Mouse (Mus musculus) hindbrain, embryonic 11.5 days (tissue): ENCODE results near the gene Capzb. TPM values are rescaled to one million over a fixed set of nuclear protein-coding genes. Genes with fewer than 3 reads are reported as not detected.

Experiments used
- ATAC-seq: fragments of 200-750 bp; cut with Nextera tagmentation; 2 replicates; pipeline ENCODE4 v1.8.0; 2017; ENCODE audit warnings: mild to moderate bottlenecking, moderate TSS enrichment, moderate library complexity; ENCODE audit not compliant: low FRiP score
- DNase-seq: peaks from one replicate; pipeline ENCODE4 v3.0.0-alpha.2; 2015; ENCODE audit warnings: low spot score
- H3K27ac ChIP-seq: fragments of 300-500 bp; sonication (generic); 2 replicates; pipeline ENCODE4 v1.5.1; 2014; ENCODE audit warnings: mild to moderate bottlenecking, low read depth, low read length
- H3K27me3 ChIP-seq: fragments of 300-500 bp; sonication (generic); 2 replicates; pipeline ENCODE4 v1.6.1; 2014; ENCODE audit warnings: mild to moderate bottlenecking, low read length, moderate library complexity, mixed read lengths; ENCODE audit not compliant: control insufficient read depth, insufficient read depth
- H3K36me3 ChIP-seq: fragments of 300-500 bp; sonication (generic); 2 replicates; pipeline ENCODE4 v1.6.1; 2014; ENCODE audit warnings: mild to moderate bottlenecking, low read length, moderate library complexity, mixed read lengths; ENCODE audit not compliant: control insufficient read depth, insufficient read depth
- H3K4me1 ChIP-seq: fragments of 300-500 bp; sonication (generic); replicated peaks from 2 replicates; pipeline ENCODE4 v1.6.1; 2014; ENCODE audit warnings: low read length, mixed read lengths; ENCODE audit not compliant: control insufficient read depth, insufficient read depth
- H3K4me2 ChIP-seq: fragments of 300-500 bp; sonication (generic); replicated peaks from 2 replicates; pipeline ENCODE4 v1.6.1; 2014; ENCODE audit warnings: mild to moderate bottlenecking, low read depth, low read length
- H3K4me3 ChIP-seq: fragments of 300-500 bp; sonication (generic); 2 replicates; pipeline ENCODE4 v1.5.1; 2014; ENCODE audit warnings: low read depth, low read length
- H3K9ac ChIP-seq: fragments of 300-500 bp; sonication (generic); 2 replicates; pipeline ENCODE4 v1.6.1; 2014; ENCODE audit warnings: low read depth, low read length
- H3K9me3 ChIP-seq: fragments of 300-500 bp; sonication (generic); 2 replicates; pipeline ENCODE4 v1.6.1; 2016; ENCODE audit warnings: low read length; ENCODE audit not compliant: control insufficient read depth
- WGBS: fragments of 180-500 bp; shearing (Covaris S2); extraction: QIAGEN DNeasy Blood & Tissue Kit; methylation state at CpG from one replicate; pipeline ENCODE4 v1.1.7; 2014; 5-methylcytosine and 5-hydroxymethylcytosine counted together
- polyA plus RNA-seq: library from polyadenylated mRNA; unstranded; fragments of >200 nt; fragmentation: Nextera tagmentation; extraction: Ambion mirVana; gene quantifications from 2 replicates; pipeline ENCODE4 v1.2.1, GENCODE M21; 2014

Gene Capzb
- polyA plus RNA-seq, 1 experiment from 2014 or later: 239 TPM

- 81% methylated on average over 2 of the region's 2 CpGs for WGBS
- no peak overlapping the region for H3K9ac ChIP-seq
- H3K4me3 ChIP-seq: no peak overlapping the region
These were observed 31.6 kb upstream of the Capzb start for GRCm38 (mm10) chr4:139161076-139161475.

GRCm38 (mm10) chr4:139164082-139164481, 28.6 kb upstream of the Capzb start:
- Histone ChIP-seq H3K4me1 (no peaks in the 10 kb centered on the region), H3K4me2 (no peak overlapping the region), H3K9me3 (no peaks in the 10 kb centered on the region), H3K9ac (no peak overlapping the region), H3K4me3 (no peak overlapping the region), H3K27ac (no peak overlapping the region), H3K27me3 (no peaks in the 10 kb centered on the region), H3K36me3 (no peaks in the 10 kb centered on the region)
- DNase-seq: no peak
- ATAC-seq: no peak
- 90% methylated on average over 6 of the region's 6 CpGs for WGBS

More at GRCm38 (mm10) chr4:139161076-139161475, 31.6 kb upstream of the Capzb start:
- DNase-seq: no peak
- Histone ChIP-seq H3K4me2 (no peak overlapping the region), H3K4me1 (no peaks in the 10 kb centered on the region), H3K27ac (no peak overlapping the region), H3K9me3 (no peaks in the 10 kb centered on the region), H3K36me3 (no peaks in the 10 kb centered on the region), H3K27me3 (no peaks in the 10 kb centered on the region)
- ATAC-seq: no peak

GRCm38 (mm10) chr4:139165259-139165658, 27.4 kb upstream of the Capzb start:
- ATAC-seq (no peak), DNase-seq (no peak)
- Histone ChIP-seq H3K36me3 (no peaks in the 10 kb centered on the region), H3K9me3 (no peaks in the 10 kb centered on the region), H3K9ac (no peak overlapping the region), H3K4me3 (no peak overlapping the region), H3K27ac (no peak overlapping the region), H3K27me3 (no peaks in the 10 kb centered on the region), H3K4me1 (no peaks in the 10 kb centered on the region), H3K4me2 (no peak overlapping the region)
- 85% methylated on average over 8 of the region's 8 CpGs for WGBS

GRCm38 (mm10) chr4:139166244-139166643, 26.5 kb upstream of the Capzb start:
- Histone ChIP-seq H3K27ac (no peak overlapping the region), H3K4me1 (no peaks in the 10 kb centered on the region), H3K36me3 (no peaks in the 10 kb centered on the region), H3K4me3 (no peak overlapping the region), H3K9ac (no peak overlapping the region), H3K9me3 (no peaks in the 10 kb centered on the region), H3K27me3 (no peaks in the 10 kb centered on the region), H3K4me2 (no peak overlapping the region)
- 84% methylated on average over 8 of the region's 8 CpGs for WGBS
- no peak for DNase-seq
- ATAC-seq: no peak

GRCm38 (mm10) chr4:139167107-139167506, 25.6 kb upstream of the Capzb start:
- no peak overlapping the region for H3K9ac ChIP-seq
- H3K27ac ChIP-seq: no peak overlapping the region
- no peaks in the 10 kb centered on the region for H3K36me3 ChIP-seq
- H3K4me3 ChIP-seq: no peak overlapping the region
- H3K27me3 ChIP-seq: no peaks in the 10 kb centered on the region
- H3K4me2 ChIP-seq: no peak overlapping the region
- ATAC-seq (no peak), DNase-seq (no peak)
- no peaks in the 10 kb centered on the region for H3K4me1 ChIP-seq
- WGBS: 68% methylated on average over 8 of the region's 8 CpGs
- no peaks in the 10 kb centered on the region for H3K9me3 ChIP-seq

- Histone ChIP-seq H3K9ac (no peak overlapping the region), H3K4me2 (no peak overlapping the region), H3K4me3 (no peak overlapping the region), H3K4me1 (no peaks in the 10 kb centered on the region), H3K27me3 (no peaks in the 10 kb centered on the region), H3K27ac (no peak overlapping the region), H3K9me3 (no peaks in the 10 kb centered on the region), H3K36me3 (no peaks in the 10 kb centered on the region)
- peak; percentile 26 for DNase-seq
- 75% methylated on average over 15 of the region's 15 CpGs for WGBS
- ATAC-seq: no peak
These were observed 23.5 kb upstream of the Capzb start for GRCm38 (mm10) chr4:139168985-139169747.

- ATAC-seq (no peak), DNase-seq (peak; percentile 15)
- Histone ChIP-seq H3K27ac (no peak overlapping the region), H3K9ac (no peak overlapping the region), H3K4me1 (no peaks in the 10 kb centered on the region), H3K36me3 (no peaks in the 10 kb centered on the region), H3K27me3 (no peaks in the 10 kb centered on the region), H3K4me3 (no peak overlapping the region), H3K9me3 (no peaks in the 10 kb centered on the region), H3K4me2 (no peak overlapping the region)
- WGBS: 60% methylated on average over 12 of the region's 12 CpGs
These were observed 22.9 kb upstream of the Capzb start for GRCm38 (mm10) chr4:139169748-139170279.

- no peak overlapping the region for H3K4me2 ChIP-seq
- no peaks in the 10 kb centered on the region for H3K4me1 ChIP-seq
- H3K4me3 ChIP-seq: no peak overlapping the region
- no peaks in the 10 kb centered on the region for H3K9me3 ChIP-seq
- ATAC-seq: no peak
- H3K27me3 ChIP-seq: no peaks in the 10 kb centered on the region
- peak; percentile 19 for DNase-seq
- H3K27ac ChIP-seq: no peak overlapping the region
- 66% methylated on average over 20 of the region's 20 CpGs for WGBS
- no peaks in the 10 kb centered on the region for H3K36me3 ChIP-seq
- H3K9ac ChIP-seq: no peak overlapping the region
These were observed 17.4 kb upstream of the Capzb start for GRCm38 (mm10) chr4:139175061-139175971.
